ENCODE assay signal across 8 mouse cellular contexts in genomic region chr16:56064334-56064990, GRCm38 (mm10). TPM values are rescaled to one million over a fixed set of nuclear protein-coding genes. Genes with fewer than 3 reads are reported as not detected.
DNase-seq lines count a peak whose midpoint lies in the region; ATAC-seq and TF ChIP-seq lines count a peak whose summit lies in the region.

No protein-coding gene starts in this region.

- H3K4me2 ChIP-seq in forebrain, embryonic 13.5 days, result peak overlapping the region; percentile 63
- peak overlapping the region; percentile 78 for H3K4me2 ChIP-seq in liver, postnatal 0 days (ENCODE audit: low read depth, low read length)
- H3K4me2 ChIP-seq in neural tube, embryonic 14.5 days (ENCODE audit: low read depth, low read length), result peak overlapping the region; percentile 56

- no peak for TF ChIP-seq EP300 in liver, postnatal 0 days (IDR thresholded peaks at IDR 0.05; ENCODE audit: low read depth)

- WGBS in forebrain, embryonic 13.5 days, result 6% methylated on average over 20 of the region's 20 CpGs
- 1% methylated on average over 20 of the region's 20 CpGs for WGBS in large intestine, adult 2 months
- WGBS in liver, postnatal 0 days (ENCODE audit: insufficient replicate concordance), result 3% methylated on average over 20 of the region's 20 CpGs
- WGBS in neural tube, embryonic 14.5 days, result 6% methylated on average over 20 of the region's 20 CpGs

- peak; percentile 76 for DNase-seq in G1E (ENCODE audit: low spot score)
- DNase-seq in c-Kit-positive CD71-positive TER-119-positive erythroid progenitor cells, embryonic 14.5 days (ENCODE audit: low spot score), result peak; percentile 71
- peak; percentile 54 to 57 for DNase-seq in heart, postnatal 14 days
- peak; percentile 35 for DNase-seq in large intestine, adult 2 months (ENCODE audit: low read depth, low spot score)
- DNase-seq in liver, postnatal 0 days, result peak; percentile 81
- DNase-seq in thymus, postnatal 0 days (ENCODE audit: low spot score), result peak; percentile 88

- intact Hi-C loops in heart, postnatal 14 days (cut with DNase I), result loop anchor here (2.0 to 5.0 kb wide), 3 partner anchors 68 to 114 kb away; partner anchors contain the start of gene Zbtb11

- H3K9ac ChIP-seq in forebrain, embryonic 13.5 days, result 0 out of 2 replicates have a peak overlapping the region, but pooled peaks have one; percentile 57
- H3K9ac ChIP-seq in liver, postnatal 0 days (replicated peaks), result peak overlapping the region; percentile 62
- H3K9ac ChIP-seq in neural tube, embryonic 14.5 days (replicated peaks; ENCODE audit: low read depth, low read length), result no peak overlapping the region

- peak; percentile 43; the same call in 1 of the 2 replicates for TF ChIP-seq CTCF in G1E (IDR thresholded peaks at IDR 0.05; ENCODE audit: low read depth, low read length)
- TF ChIP-seq CTCF in liver, postnatal 0 days (IDR thresholded peaks at IDR 0.05; ENCODE audit: low read depth), result peak; percentile 87

- H3K4me3 ChIP-seq in G1E (ENCODE audit: low read depth, low read length), result peak overlapping the region; percentile 67
- H3K4me3 ChIP-seq in forebrain, embryonic 13.5 days, result peak overlapping the region; percentile 35
- peak overlapping the region; percentile 59 for H3K4me3 ChIP-seq in liver, postnatal 0 days (ENCODE audit: low read depth, low read length)
- H3K4me3 ChIP-seq in neural tube, embryonic 14.5 days (ENCODE audit: low read depth, low read length), result peak overlapping the region; percentile 12; the same call in 1 of the 2 replicates

- no peaks in the 10 kb centered on the region for H3K27me3 ChIP-seq in G1E (ENCODE audit: insufficient read depth, low read length)
- no peaks in the 10 kb centered on the region for H3K27me3 ChIP-seq in forebrain, embryonic 13.5 days
- H3K27me3 ChIP-seq in liver, postnatal 0 days (ENCODE audit: insufficient read depth, low read length), result no peaks in the 10 kb centered on the region
- H3K27me3 ChIP-seq in neural tube, embryonic 14.5 days (ENCODE audit: control insufficient read depth, insufficient read depth, low read length), result no peaks in the 10 kb centered on the region

- no peaks in the 10 kb centered on the region for H3K9me3 ChIP-seq in G1E (replicated peaks)
- no peaks in the 10 kb centered on the region for H3K9me3 ChIP-seq in forebrain, embryonic 13.5 days (replicated peaks)
- H3K9me3 ChIP-seq in liver, postnatal 0 days (ENCODE audit: low read length), result no peaks in the 10 kb centered on the region
- H3K9me3 ChIP-seq in neural tube, embryonic 14.5 days (ENCODE audit: control insufficient read depth, low read length), result no peaks in the 10 kb centered on the region

- H3K27ac ChIP-seq in forebrain, embryonic 13.5 days, result no peak overlapping the region
- H3K27ac ChIP-seq in liver, postnatal 0 days (ENCODE audit: low read depth), result peak overlapping the region; percentile 41; the same call in 1 of the 2 replicates
- H3K27ac ChIP-seq in neural tube, embryonic 14.5 days (ENCODE audit: low read depth, low read length), result peak overlapping the region; percentile 53; the same call in 1 of the 2 replicates

- peaks cover 43% of the 10 kb centered on the region for H3K4me1 ChIP-seq in G1E (ENCODE audit: insufficient read depth, low read depth, low read length)
- no peaks in the 10 kb centered on the region for H3K4me1 ChIP-seq in forebrain, embryonic 13.5 days
- H3K4me1 ChIP-seq in liver, postnatal 0 days (ENCODE audit: insufficient read depth), result no peaks in the 10 kb centered on the region
- H3K4me1 ChIP-seq in neural tube, embryonic 14.5 days (ENCODE audit: control insufficient read depth, insufficient read depth, low read length), result no peaks in the 10 kb centered on the region

- H3K36me3 ChIP-seq in G1E (replicated peaks), result no peaks in the 10 kb centered on the region
- H3K36me3 ChIP-seq in forebrain, embryonic 13.5 days (ENCODE audit: poor library complexity, severe bottlenecking), result no peaks in the 10 kb centered on the region
- no peaks in the 10 kb centered on the region for H3K36me3 ChIP-seq in liver, postnatal 0 days (replicated peaks; ENCODE audit: insufficient read depth, low read length)
- no peaks in the 10 kb centered on the region for H3K36me3 ChIP-seq in neural tube, embryonic 14.5 days (ENCODE audit: control insufficient read depth, insufficient read depth, low read length)

- peak; percentile 84 for ATAC-seq in G1E (ENCODE audit: extremely low read depth, insufficient number of reproducible peaks, low FRiP score, poor library complexity, severe bottlenecking)
- ATAC-seq in forebrain, embryonic 13.5 days, result peak; percentile 93
- peak; percentile 91 for ATAC-seq in liver, postnatal 0 days
- peak; percentile 96 for ATAC-seq in neural tube, embryonic 14.5 days (ENCODE audit: low read depth)

RNA-seq across cellular contexts. Expression of gene Senp7, which starts 16.3 kb away (rescaled TPM):
- 115 and 130 TPM in 2 replicates for total RNA-seq in G1E (2014; fragmentation: Nextera tagmentation)
- 29.4 and 37.4 TPM in 2 replicates for total RNA-seq in G1E (2017)
- polyA plus RNA-seq in G1E (2012), result 18.6 and 20.5 TPM in 2 replicates
- 56.1 and 57.6 TPM in 2 replicates for polyA plus RNA-seq in forebrain, embryonic 13.5 days (2015; fragmentation: Nextera tagmentation; extraction: Ambion mirVana)
- total RNA-seq in heart, postnatal 14 days (2021), result 10 to 100 TPM; 17.9 to 18.7 TPM
- 1.3 and 3.3 TPM in 2 replicates for polyA plus RNA-seq in large intestine, adult 2 months (2012; rRNA removed)
- 7.4 and 10.6 TPM in 2 replicates for polyA plus RNA-seq in liver, postnatal 0 days (2015; fragmentation: Nextera tagmentation; extraction: Ambion mirVana)
- polyA plus RNA-seq in neural tube, embryonic 14.5 days (2014; fragmentation: Nextera tagmentation; extraction: Ambion mirVana), result 62.4 and 73.6 TPM in 2 replicates
- polyA plus RNA-seq in thymus, postnatal 0 days (2015; fragmentation: Nextera tagmentation; extraction: Ambion mirVana), result 43.5 and 50.0 TPM in 2 replicates

RNA-seq across cellular contexts. Expression of gene Trmt10c, which starts 26.8 kb away (rescaled TPM):
- total RNA-seq in G1E (2014; fragmentation: Nextera tagmentation), result 28.4 and 35.4 TPM in 2 replicates
- 38.6 and 43.8 TPM in 2 replicates for total RNA-seq in G1E (2017)
- polyA plus RNA-seq in G1E (2012), result 13.6 and 15.4 TPM in 2 replicates
- 25.8 and 26.3 TPM in 2 replicates for polyA plus RNA-seq in forebrain, embryonic 13.5 days (2015; fragmentation: Nextera tagmentation; extraction: Ambion mirVana)
- 10 to 100 TPM; 10.9 to 13.0 TPM for total RNA-seq in heart, postnatal 14 days (2021)
- polyA plus RNA-seq in large intestine, adult 2 months (2012; rRNA removed), result 2.1 and 2.4 TPM in 2 replicates
- polyA plus RNA-seq in liver, postnatal 0 days (2015; fragmentation: Nextera tagmentation; extraction: Ambion mirVana), result 15.2 and 15.7 TPM in 2 replicates
- polyA plus RNA-seq in neural tube, embryonic 14.5 days (2014; fragmentation: Nextera tagmentation; extraction: Ambion mirVana), result 21.5 and 23.8 TPM in 2 replicates
- polyA plus RNA-seq in thymus, postnatal 0 days (2015; fragmentation: Nextera tagmentation; extraction: Ambion mirVana), result 40.1 and 41.0 TPM in 2 replicates

RNA-seq across cellular contexts. Expression of gene Pcnp, which starts 34.9 kb away (rescaled TPM):
- 176 and 198 TPM in 2 replicates for total RNA-seq in G1E (2014; fragmentation: Nextera tagmentation)
- 106 and 113 TPM in 2 replicates for total RNA-seq in G1E (2017)
- 30.9 and 31.6 TPM in 2 replicates for polyA plus RNA-seq in G1E (2012)
- 289 and 296 TPM in 2 replicates for polyA plus RNA-seq in forebrain, embryonic 13.5 days (2015; fragmentation: Nextera tagmentation; extraction: Ambion mirVana)
- 10 to 100 TPM; 54.5 to 56.1 TPM for total RNA-seq in heart, postnatal 14 days (2021)
- polyA plus RNA-seq in large intestine, adult 2 months (2012; rRNA removed), result 15.0 and 16.0 TPM in 2 replicates
- polyA plus RNA-seq in liver, postnatal 0 days (2015; fragmentation: Nextera tagmentation; extraction: Ambion mirVana), result 61.8 and 64.2 TPM in 2 replicates
- polyA plus RNA-seq in neural tube, embryonic 14.5 days (2014; fragmentation: Nextera tagmentation; extraction: Ambion mirVana), result 197 and 228 TPM in 2 replicates
- polyA plus RNA-seq in thymus, postnatal 0 days (2015; fragmentation: Nextera tagmentation; extraction: Ambion mirVana), result 159 and 168 TPM in 2 replicates

Comparison
In these comparisons a context has a peak if more than half of its experiments do, and no peak if none do; other contexts are left out.
1. DNase-seq: peak in every context shown above with its lines; median percentile 88 in thymus, postnatal 0 days; 81 in liver, postnatal 0 days; 76 in G1E; 71 in c-Kit-positive CD71-positive TER-119-positive erythroid progenitor cells, embryonic 14.5 days; 56 in heart, postnatal 14 days; 35 in large intestine, adult 2 months.
2. H3K4me3 ChIP-seq: peak in every context shown above with its lines; median percentile 67 in G1E; 59 in liver, postnatal 0 days; 35 in forebrain, embryonic 13.5 days; 12 in neural tube, embryonic 14.5 days.